Mouse (Mus musculus): ENCODE measurements around the gene Htra1. TPM values are rescaled to one million over a fixed set of nuclear protein-coding genes. Genes with fewer than 3 reads are reported as not detected.

The Htra1 gene
- polyA plus RNA-seq, 1 experiment = 74.8 TPM

GRCm38 (mm10) chr7:130894931-130895617, 40.8 kb upstream of the Htra1 start:
- no peak overlapping the region for H3K4me3 ChIP-seq (ENCODE audit: insufficient read depth, poor library complexity, severe bottlenecking)
- peaks cover 40% of the 10 kb centered on the region for H3K36me3 ChIP-seq (ENCODE audit: control insufficient read depth, insufficient read depth)
- H3K79me3 ChIP-seq (ENCODE audit: low read depth) = no peaks in the 10 kb centered on the region
- H3K27me3 ChIP-seq (ENCODE audit: control insufficient read depth, insufficient read depth, insufficient read length) = no peaks in the 10 kb centered on the region
- no peak overlapping the region for H3ac ChIP-seq (ENCODE audit: control insufficient read depth, insufficient read length, low read depth)
- H3K79me2 ChIP-seq (ENCODE audit: control insufficient read depth, insufficient read depth) = no peaks in the 10 kb centered on the region
- TF ChIP-seq FOSL1 (IDR thresholded peaks at IDR 0.05; ENCODE audit: insufficient read depth, low read length, poor library complexity, severe bottlenecking) (no peak), MYOG (IDR thresholded peaks at IDR 0.05; ENCODE audit: control insufficient read depth, extremely low read depth, insufficient read length) (no peak), CTCF (IDR thresholded peaks at IDR 0.05; ENCODE audit: control insufficient read depth, insufficient read depth, insufficient read length) (no peak), MYOD1 (IDR thresholded peaks at IDR 0.05; ENCODE audit: control insufficient read depth, insufficient read length, low read depth) (no peak), CEBPB (IDR thresholded peaks at IDR 0.05; ENCODE audit: low read depth) (no peak), USF1 (IDR thresholded peaks at IDR 0.05; ENCODE audit: low read depth) (no peak), MAX (IDR thresholded peaks at IDR 0.05) (no peak)

DNA sequence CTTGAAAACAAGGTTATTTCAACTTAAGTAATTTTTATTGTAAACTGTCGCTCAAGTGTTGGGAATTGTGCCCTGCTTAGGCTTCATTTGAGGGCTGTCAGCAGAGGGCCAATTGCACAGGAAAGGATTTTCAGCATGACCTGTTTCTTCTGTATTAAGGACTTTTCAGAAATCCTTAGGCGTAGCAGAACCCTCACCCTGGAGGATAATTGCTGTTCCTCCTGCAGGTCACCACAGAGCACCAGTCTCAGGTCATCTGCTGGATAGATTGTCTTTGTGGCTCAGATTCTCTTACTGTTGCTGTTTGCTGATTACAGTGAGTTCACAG, 40.3 kb upstream of the Htra1 start:
- Histone ChIP-seq H3K79me2 (ENCODE audit: control insufficient read depth, insufficient read depth) (no peaks in the 10 kb centered on the region), H3K36me3 (ENCODE audit: control insufficient read depth, insufficient read depth) (peaks cover 44% of the 10 kb centered on the region), H3K27me3 (ENCODE audit: control insufficient read depth, insufficient read depth, insufficient read length) (no peaks in the 10 kb centered on the region), H3K79me3 (ENCODE audit: low read depth) (no peaks in the 10 kb centered on the region), H3K4me3 (ENCODE audit: insufficient read depth, poor library complexity, severe bottlenecking) (no peak overlapping the region), H3ac (ENCODE audit: control insufficient read depth, insufficient read length, low read depth) (no peak overlapping the region)
- no peak for TF ChIP-seq USF1 (IDR thresholded peaks at IDR 0.05; ENCODE audit: low read depth)
- TF ChIP-seq FOSL1 (IDR thresholded peaks at IDR 0.05; ENCODE audit: insufficient read depth, low read length, poor library complexity, severe bottlenecking) = no peak
- no peak for TF ChIP-seq MAX (IDR thresholded peaks at IDR 0.05)
- TF ChIP-seq CEBPB (IDR thresholded peaks at IDR 0.05; ENCODE audit: low read depth) = no peak
- TF ChIP-seq MYOG (IDR thresholded peaks at IDR 0.05; ENCODE audit: control insufficient read depth, extremely low read depth, insufficient read length) = no peak
- TF ChIP-seq MYOD1 (IDR thresholded peaks at IDR 0.05; ENCODE audit: control insufficient read depth, insufficient read length, low read depth) = no peak
- TF ChIP-seq CTCF (IDR thresholded peaks at IDR 0.05; ENCODE audit: control insufficient read depth, insufficient read depth, insufficient read length) = no peak

DNA sequence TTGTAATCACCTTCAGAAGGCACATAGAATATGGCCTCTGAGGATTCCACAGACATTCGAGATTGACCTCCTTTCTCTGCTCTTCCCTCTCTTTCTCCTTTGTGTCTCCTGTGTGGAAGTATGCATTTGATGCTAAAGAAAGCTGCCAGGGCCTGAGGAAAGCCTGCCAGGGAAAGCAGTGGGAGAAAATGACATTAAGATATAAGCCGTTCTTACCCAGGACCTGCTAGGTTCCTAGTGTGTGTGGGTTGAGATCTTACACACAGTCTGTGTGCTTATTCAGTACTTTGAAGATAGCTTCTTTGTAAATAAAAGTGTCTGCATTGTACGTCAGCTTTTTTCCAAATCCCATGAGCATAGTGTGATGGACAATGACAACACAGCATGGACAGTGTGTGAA, 39.8 kb upstream of the Htra1 start:
- Histone ChIP-seq H3K27me3 (ENCODE audit: control insufficient read depth, insufficient read depth, insufficient read length) (no peaks in the 10 kb centered on the region), H3K36me3 (ENCODE audit: control insufficient read depth, insufficient read depth) (peaks cover 45% of the 10 kb centered on the region), H3ac (ENCODE audit: control insufficient read depth, insufficient read length, low read depth) (no peak overlapping the region), H3K79me2 (ENCODE audit: control insufficient read depth, insufficient read depth) (no peaks in the 10 kb centered on the region), H3K4me3 (ENCODE audit: insufficient read depth, poor library complexity, severe bottlenecking) (no peak overlapping the region), H3K79me3 (ENCODE audit: low read depth) (no peaks in the 10 kb centered on the region)
- TF ChIP-seq MYOD1 (IDR thresholded peaks at IDR 0.05; ENCODE audit: control insufficient read depth, insufficient read length, low read depth) (no peak), MAX (IDR thresholded peaks at IDR 0.05) (no peak), USF1 (IDR thresholded peaks at IDR 0.05; ENCODE audit: low read depth) (no peak), MYOG (IDR thresholded peaks at IDR 0.05; ENCODE audit: control insufficient read depth, extremely low read depth, insufficient read length) (no peak), FOSL1 (IDR thresholded peaks at IDR 0.05; ENCODE audit: insufficient read depth, low read length, poor library complexity, severe bottlenecking) (no peak), CTCF (IDR thresholded peaks at IDR 0.05; ENCODE audit: control insufficient read depth, insufficient read depth, insufficient read length) (no peak), CEBPB (IDR thresholded peaks at IDR 0.05; ENCODE audit: low read depth) (no peak)

DNA sequence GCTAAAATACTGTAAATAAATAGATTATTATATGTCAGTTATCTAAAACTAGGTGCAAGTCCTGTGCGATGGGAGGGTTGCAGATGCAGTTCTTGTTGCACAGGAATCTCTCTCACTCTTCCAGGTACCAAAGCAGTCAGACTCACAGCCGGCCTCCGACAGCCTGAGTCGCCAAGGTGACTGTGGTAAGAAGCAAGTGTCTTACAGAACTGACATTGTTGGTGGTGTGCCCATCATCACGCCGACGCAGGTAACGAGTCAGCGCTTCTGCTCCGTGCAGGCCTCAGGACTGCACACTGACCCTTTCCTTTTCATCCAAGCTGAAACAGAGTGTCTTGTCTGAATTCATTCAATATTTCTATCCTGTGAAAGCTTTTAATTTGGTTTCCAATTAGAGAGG, 38.7 kb upstream of the Htra1 start:
- H3K27me3 ChIP-seq (ENCODE audit: control insufficient read depth, insufficient read depth, insufficient read length) = no peaks in the 10 kb centered on the region
- no peaks in the 10 kb centered on the region for H3K79me3 ChIP-seq (ENCODE audit: low read depth)
- H3K79me2 ChIP-seq (ENCODE audit: control insufficient read depth, insufficient read depth) = no peaks in the 10 kb centered on the region
- no peak overlapping the region for H3K4me3 ChIP-seq (ENCODE audit: insufficient read depth, poor library complexity, severe bottlenecking)
- H3ac ChIP-seq (ENCODE audit: control insufficient read depth, insufficient read length, low read depth) = no peak overlapping the region
- peaks cover 45% of the 10 kb centered on the region for H3K36me3 ChIP-seq (ENCODE audit: control insufficient read depth, insufficient read depth)
- TF ChIP-seq FOSL1 (IDR thresholded peaks at IDR 0.05; ENCODE audit: insufficient read depth, low read length, poor library complexity, severe bottlenecking) (no peak), USF1 (IDR thresholded peaks at IDR 0.05; ENCODE audit: low read depth) (no peak), MAX (IDR thresholded peaks at IDR 0.05) (no peak), CEBPB (IDR thresholded peaks at IDR 0.05; ENCODE audit: low read depth) (no peak), MYOD1 (IDR thresholded peaks at IDR 0.05; ENCODE audit: control insufficient read depth, insufficient read length, low read depth) (no peak), MYOG (IDR thresholded peaks at IDR 0.05; ENCODE audit: control insufficient read depth, extremely low read depth, insufficient read length) (no peak), CTCF (IDR thresholded peaks at IDR 0.05; ENCODE audit: control insufficient read depth, insufficient read depth, insufficient read length) (no peak)

GRCm38 (mm10) chr7:130898373-130898772, 37.5 kb upstream of the Htra1 start:
- Histone ChIP-seq H3K79me2 (ENCODE audit: control insufficient read depth, insufficient read depth) (no peaks in the 10 kb centered on the region), H3K27me3 (ENCODE audit: control insufficient read depth, insufficient read depth, insufficient read length) (no peaks in the 10 kb centered on the region), H3K4me3 (ENCODE audit: insufficient read depth, poor library complexity, severe bottlenecking) (no peak overlapping the region), H3K79me3 (ENCODE audit: low read depth) (no peaks in the 10 kb centered on the region), H3ac (ENCODE audit: control insufficient read depth, insufficient read length, low read depth) (no peak overlapping the region), H3K36me3 (ENCODE audit: control insufficient read depth, insufficient read depth) (peaks cover 43% of the 10 kb centered on the region)
- TF ChIP-seq CEBPB (IDR thresholded peaks at IDR 0.05; ENCODE audit: low read depth) = no peak
- TF ChIP-seq MAX (IDR thresholded peaks at IDR 0.05) = no peak
- no peak for TF ChIP-seq MYOD1 (IDR thresholded peaks at IDR 0.05; ENCODE audit: control insufficient read depth, insufficient read length, low read depth)
- no peak for TF ChIP-seq CTCF (IDR thresholded peaks at IDR 0.05; ENCODE audit: control insufficient read depth, insufficient read depth, insufficient read length)
